Mouse (Mus musculus) frontal cortex, adult (tissue): Measurements from ENCODE around the gene Ubp1.
"Not testable (repeated sequence)": the region's sequence is repeated elsewhere in the genome, so short reads cannot be mapped to it uniquely, and the experiment has no call there.

Experiments used
- ATAC-seq: cut with Nextera tagmentation; 2 replicates; pipeline ENCODE4 v1.9.2; 2017; ENCODE audit warnings: mild to moderate bottlenecking, moderate library complexity, mixed read lengths; ENCODE audit not compliant: low TSS enrichment

Gene Ubp1

DNA sequence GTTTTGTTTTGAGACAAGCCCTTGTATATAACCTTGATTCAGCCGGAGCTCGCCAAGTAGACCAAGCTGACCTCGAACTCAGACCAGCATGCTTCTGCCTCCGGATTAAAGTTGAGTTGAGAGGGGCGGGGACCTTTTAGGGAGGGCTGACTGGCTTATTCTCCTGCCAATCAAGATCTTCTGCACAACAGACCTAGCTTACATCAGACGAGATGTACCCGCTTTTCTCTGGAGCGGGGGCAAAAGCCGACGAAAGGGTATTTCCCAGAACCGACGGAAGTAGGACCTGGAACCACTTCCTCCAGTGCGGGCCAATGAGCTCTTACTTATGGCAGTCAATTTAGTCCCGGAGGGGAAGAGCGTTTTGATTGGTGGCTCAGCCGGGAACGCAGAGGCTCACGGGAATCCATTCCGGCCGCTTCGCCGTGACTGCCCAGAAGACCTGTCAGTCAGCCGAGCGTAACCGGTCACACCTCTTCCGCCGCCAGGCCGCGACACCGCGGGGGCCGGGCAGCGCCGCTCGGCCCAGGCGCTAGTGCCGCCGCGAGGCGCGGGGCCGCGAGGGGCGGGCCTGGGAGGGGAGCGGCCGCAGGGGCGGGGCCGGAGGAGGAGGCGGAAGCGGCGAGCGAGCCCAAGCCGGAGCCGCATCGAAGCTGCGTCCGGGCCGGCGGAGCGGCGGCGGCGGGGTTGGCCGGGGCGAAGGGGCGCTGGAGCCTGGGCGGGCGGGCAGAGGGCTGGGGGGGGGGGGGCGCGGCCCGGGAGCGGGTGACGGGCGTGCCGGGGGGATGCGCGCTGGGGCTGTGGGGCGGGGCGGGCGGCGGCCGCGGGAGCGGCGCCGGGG lies at the start of gene Ubp1:
TSS of gene Ubp1 (plus strand) at position 401 of the 841 bp plus-strand sequence.
- ATAC-seq: peak; percentile 95

DNA sequence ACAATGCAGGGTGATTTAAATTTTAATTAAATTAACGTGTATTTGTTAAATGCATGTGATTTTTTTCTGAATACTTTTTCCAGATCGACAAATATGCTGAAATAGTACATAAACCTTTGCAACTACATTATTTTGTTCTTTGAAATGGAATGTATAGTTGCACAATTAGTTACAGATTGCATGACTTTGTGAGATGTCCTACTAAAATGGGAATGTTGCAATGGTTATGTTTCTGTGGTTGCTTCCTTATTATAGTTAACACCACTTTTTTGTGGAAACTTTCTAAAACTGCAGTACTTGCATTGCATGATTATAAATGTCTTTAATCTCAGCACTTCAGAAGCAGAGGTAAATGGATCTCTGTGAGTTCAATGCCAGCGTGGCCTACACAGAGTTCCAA lies 35.8 kb upstream of the Ubp1 start:
- no peak for ATAC-seq

DNA sequence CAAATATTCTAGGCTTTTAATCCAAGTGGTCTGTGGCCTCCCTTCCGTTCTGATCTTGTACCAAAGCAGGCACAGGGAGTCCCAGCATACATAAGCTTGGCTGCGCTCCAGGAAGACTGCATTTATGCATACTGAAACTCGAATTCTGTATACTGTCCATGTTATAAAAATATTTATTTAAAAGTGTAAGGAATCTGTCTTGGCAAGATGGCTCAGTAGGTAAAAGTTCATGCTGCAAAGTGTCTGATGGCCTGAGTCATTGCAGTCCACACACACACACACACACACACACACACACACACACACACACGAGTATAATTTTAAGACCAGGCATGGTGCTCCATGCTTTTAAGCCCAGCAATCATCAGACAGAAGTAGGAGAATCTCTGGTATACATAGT lies 27.6 kb upstream of the Ubp1 start:
- ATAC-seq: no peak

DNA sequence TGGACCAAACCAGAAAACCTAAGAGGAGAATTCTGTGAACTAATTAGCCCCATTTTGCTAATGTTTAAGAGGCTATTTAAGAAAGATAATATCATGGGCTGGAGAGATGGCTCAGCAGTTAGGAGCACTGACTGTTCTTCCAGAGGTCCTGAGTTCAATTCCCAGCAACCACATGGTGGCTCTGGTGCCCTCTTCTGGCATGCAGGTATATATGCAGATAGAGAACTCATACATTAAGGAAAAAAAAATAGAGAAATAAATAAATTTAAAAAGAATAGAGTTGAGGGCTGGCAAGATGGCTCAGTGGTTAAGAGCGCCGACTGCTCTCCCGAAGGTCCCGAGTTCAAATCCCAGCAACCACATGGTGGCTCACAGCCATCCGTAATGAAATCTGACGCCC lies 26.4 kb upstream of the Ubp1 start:
- not testable (repeated sequence) for ATAC-seq

DNA sequence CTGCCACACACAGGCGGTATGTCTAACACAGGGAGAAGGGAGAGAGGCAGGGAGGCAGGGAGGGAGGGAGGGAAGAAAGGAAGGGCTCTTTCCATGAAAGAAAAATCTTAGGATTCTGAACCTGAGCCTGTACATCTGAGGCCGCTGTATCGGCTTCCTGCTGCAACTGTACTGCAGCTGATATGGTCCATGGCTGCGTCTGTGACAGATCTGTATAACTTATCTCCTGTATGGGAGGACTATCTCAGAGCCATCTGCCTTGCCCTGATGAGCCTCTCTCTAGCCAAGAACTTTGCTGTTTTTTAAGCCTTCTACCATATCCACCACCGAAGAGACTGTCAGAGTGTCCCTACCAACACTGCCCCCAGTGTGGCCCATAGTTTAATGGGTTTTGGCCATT lies 14.9 kb upstream of the Ubp1 start:
- ATAC-seq: no peak

DNA sequence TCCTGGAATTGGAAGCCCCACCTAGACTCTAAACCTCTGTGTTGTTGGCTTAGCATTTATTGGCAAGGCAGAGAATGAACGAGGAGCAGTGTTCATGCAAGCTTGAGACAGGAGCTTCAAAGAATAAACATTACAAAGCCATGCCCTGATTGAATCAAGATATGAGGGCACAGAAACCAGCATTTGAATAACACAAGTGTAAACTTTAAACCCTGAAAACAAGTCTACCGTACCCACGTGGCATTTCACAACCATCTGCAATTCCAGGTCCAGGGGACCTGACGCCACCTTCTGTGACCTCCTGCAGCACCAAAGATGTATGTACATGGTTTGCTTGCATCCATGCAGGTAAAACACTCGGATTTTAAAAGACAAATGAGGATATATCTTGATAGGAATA lies 8.1 kb upstream of the Ubp1 start:
- no peak for ATAC-seq

DNA sequence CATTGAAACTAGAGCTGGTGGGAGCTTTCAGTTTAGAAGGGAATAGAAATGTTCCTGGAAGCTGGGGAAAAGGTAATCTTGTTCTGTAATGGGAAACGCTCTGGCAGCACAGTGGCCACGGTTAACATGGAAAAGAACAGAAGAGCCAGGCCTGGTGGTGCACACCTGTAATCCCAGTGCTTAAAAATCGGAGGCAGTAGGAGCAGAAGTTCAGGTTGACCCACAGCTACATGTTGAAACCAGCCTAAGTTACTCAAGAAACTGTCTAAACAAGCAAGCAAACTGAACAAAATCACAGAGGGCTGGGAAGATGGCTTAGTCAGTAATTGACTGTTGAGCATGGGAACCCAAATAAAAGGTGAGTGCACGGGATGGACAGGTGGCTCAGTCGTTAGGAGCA lies 5.9 kb upstream of the Ubp1 start:
- ATAC-seq: no peak

DNA sequence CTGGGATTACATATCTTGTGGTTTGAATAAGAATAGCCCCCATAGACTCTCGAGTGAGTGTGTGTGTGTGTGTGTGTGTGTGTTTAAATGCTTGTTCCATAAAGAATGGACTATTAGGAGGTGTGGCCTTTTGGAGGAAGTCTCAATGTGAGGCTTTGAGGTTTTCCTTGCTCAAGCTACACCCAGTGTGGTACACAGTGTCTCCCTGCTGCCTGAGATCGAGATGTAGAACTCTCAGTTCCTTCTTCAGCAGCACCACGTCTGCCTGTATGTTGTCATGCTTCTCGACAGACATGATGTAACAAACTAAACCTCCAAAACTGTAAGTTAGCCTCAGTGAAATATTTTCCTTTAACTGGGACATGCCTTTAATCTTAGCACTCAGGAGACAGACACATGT lies 2.1 kb upstream of the Ubp1 start:
- no peak for ATAC-seq

DNA sequence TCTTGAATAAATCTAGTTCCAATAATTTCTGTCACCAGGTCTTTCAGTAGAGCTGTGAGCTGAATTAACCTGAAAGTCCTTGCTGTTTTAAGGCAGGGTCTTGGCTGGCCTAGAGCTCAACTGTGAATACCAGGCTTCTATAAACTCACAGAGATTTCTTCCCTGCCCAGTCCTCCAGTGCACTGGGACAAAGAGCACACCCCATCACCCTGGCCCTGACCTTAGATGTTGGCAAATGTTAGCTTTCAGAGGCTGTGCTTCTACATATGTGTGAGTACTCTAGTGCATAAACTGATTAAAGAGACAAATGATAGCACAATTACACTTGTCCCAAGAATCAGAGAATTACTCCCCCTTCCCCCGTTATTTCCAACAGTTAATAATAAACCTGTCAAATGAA lies 1.1 kb upstream of the Ubp1 start:
- ATAC-seq: no peak

DNA sequence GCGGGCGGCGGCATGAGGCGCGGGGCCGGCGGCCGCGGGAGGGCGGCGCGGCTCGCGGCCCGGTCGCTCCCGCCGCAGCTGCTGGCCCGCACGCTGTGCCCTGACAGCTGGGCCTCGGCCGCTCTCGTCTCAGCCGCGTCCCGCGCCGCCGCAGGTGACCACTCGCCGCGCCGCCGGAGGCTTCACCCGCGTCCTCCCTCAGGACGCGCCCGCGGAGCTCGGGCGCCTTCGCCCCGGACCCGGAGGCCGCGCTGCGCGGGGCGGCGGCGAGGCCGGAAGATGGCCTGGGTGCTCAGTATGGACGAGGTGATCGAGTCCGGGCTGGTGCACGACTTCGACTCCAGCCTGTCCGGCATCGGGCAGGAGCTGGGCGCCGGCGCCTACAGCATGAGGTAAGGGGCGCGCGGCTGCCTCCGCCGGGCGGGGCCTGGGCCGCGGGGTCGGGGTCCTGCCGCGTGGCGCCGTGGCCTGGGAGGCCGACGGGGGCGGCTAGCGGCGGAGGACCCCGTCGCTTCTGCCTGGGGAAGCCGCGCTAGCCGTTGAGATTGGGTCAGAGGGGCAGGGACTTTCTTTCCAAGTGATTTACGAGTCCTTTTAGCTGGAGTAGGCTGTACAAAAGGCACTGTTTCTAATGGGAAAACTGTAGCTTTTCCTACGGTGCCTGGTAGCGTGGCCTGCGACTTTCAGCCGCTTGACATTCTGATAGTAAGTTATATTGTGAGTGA lies 803 bp downstream of the Ubp1 start:
- no peak for ATAC-seq

DNA sequence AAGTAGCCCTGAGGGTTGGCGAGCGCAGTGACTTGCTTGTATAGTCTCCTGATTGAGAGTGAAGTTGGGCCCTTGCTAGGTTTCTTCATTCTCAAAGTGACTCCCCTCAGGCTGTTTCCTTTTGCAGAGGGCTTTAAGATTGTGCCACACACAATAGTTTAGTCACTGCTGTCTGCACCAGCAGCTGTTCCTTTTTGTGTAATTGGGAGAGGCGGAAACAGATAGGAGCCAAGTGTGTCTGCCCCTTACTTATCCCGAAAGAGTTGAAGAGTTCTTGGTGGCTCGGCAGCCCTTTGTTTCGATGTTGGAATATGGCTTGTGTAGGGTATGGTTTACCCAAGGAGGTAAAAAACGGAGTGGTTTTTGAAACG lies 1.4 kb downstream of the Ubp1 start:
- no peak for ATAC-seq

DNA sequence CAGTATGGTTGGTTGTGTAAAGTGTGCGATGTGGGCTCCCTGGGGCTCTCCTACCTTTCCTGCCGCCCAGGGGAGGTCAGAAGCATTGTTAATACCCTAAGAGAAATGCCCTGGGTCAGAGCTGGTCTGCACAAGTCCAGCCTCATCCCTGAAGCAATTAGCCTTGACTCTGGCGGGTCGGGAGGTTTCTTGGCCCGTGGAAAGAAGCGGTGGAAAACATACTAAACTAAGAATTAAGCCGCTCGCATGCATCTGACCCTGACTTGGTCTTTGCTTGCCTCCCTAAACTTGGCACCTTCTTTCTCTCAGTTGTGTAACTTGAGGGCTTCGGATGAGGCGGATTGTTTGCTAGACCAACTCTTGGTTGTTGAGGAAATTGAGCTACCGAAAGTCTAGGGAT lies 1.8 kb downstream of the Ubp1 start:
- no peak for ATAC-seq

DNA sequence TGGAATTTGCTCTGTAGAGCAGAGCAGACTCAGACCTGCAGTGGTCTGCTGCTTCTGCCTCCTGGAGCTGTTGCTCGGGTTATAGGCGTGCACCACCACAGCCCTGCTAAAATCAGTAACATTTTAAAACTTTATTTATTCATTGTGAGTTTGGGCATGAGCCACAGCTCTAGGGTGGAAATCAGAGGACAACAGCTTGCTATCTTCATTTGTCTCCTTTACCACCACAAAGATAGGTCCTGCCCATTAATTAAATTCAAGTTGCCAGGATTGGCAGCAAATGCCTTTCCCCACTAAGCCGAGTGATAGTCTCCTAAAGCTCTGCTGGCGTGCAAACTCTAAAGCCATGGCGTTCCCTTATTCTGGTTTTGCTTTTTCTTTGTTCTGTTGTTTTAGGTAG lies 4.9 kb downstream of the Ubp1 start:
- no peak for ATAC-seq

DNA sequence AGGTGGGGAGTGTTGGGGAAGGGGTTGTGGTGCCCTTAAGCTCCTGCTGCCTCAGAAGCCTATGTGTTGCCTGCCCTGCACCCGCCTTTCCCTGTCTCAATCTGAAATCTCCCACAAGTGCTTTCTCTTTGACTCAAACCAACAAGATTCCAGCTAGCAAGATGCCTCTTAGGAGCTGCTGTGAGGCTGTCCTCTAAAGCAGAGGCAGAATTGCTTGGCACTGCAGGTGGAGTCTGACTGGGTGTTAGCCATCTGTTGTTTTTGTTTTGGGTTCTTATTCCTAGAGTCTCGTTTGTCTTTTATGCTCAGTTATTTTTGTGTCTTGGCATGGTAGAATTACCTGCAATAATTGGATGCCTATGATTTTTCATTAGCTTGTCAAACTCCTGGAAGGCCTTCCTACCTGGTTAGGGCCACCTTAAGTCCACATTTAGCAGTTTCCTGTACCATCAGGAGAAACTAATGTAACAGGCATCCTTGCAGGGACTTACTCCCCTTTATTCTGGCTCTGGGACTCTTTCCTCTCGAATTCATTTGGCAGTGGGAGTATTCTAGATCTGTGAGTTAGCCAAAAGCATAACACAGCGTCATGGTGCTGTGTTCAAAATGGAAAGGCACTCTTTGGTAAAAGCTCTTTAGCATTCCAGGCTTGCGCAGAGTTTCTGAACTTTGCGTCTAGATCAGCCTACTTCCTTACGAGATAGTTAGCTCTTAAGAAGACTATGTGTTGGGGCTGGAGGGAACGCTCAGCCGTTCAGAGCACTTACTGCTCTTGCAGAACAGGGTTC lies 8.5 kb downstream of the Ubp1 start:
- peak; percentile 69 for ATAC-seq

DNA sequence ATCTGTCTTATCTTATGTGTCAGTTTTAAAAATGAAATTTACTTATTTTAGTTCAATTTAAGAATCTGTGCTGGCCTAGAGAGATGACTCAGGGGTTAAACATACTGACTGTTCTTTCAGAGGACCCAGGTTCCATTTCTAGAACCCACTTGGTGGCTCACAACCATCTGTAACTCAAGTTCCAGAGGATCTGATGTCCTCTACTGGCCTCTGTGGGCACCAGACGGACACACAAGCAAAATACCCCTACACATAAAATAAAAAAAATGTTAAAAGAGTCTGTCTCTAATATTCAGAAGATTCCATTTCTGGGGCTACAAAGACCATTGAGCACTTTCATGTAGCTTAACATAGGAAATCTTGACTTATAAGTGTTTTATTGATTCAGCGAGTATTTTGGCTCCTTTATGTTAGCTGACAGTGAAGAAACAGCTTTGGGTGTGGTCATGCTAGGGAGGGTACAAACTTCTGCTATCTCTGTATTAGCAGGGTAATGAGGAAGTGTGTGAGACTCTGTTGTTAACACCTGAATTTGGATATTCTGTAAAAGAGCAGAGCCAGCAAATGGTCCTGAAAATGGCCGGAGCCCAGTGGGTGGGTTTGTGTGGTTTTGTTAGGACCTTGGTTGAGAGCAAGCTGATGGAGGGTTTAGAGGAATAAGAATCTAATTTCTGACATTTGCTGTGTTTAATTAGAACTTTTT lies 10.5 kb downstream of the Ubp1 start:
- ATAC-seq: no peak

DNA sequence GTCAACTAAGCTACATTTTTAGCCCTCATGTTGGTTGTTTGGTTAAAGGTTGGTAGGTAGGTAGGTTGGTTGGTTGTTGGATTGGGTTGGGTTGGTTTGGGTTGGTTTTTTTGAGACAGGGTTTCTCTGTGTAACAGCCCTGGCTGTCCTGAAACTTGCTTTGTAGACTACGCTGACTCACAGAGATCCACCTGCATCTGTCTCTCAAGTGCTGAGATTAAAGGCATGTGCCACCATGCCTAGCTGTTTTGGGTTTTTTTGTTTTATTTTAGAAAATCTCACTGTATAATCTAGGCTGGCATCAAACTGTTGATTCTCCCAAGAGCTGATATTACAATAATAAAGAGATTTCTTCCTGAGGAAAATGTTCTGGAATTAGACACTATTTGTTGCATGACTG lies 12.6 kb downstream of the Ubp1 start:
- ATAC-seq: no peak

DNA sequence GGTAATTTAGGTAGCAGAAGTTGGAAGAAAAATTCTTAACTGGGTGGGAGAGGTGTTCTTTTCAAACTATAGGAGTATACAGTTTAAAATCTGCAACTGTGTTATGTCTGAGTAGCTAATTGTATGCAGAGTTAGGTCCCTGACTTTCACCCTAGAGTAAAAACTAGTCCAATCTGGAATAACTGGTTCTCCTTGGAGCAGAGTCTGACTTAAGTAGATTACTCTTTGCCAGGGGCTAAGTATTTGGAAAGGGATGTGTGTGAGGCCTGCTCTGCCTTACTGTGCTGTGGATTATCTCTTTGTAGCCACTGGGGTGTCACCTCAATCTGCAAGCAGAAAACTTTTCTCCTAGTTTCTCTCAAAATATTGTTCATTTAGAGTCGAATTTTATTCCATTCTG lies 16.5 kb downstream of the Ubp1 start:
- no peak for ATAC-seq

DNA sequence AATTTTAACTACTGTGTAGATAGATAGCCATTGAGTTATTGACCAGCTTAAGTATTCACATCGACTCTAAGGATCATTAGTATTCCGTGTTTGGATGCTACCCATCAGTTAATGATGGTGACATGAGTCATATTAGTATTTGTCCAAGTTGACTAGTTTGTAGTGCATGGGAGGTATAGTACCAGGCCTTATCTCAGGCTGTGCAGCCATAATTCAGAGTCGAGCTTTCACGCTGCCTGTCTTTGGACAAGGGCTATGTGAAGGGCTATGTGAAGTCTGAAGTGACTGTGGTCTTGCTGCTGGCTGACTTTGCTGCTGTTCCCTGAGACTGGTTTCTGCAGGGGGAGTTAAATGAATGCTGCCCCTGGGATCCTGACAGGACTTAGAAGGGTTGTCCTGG lies 27.0 kb downstream of the Ubp1 start:
- ATAC-seq: no peak

DNA sequence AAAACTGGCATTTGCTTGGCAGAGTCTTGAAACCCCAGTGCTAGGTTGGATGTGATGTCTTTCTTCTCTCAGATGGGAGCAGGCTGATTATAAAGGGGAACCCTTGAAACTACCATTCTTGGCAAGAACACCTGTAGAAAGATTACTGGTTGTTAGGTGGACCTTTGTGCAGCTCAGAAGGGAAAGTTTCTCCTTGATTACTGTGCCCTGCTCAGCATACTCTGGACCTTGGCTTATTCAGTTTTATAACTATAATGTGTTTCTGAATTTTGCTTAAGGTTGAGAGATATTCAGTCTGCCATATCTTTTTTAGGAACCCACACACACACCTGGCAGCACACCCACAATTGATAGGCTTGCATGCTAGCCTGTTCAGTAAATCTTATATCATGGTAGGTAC lies 33.0 kb downstream of the Ubp1 start:
- peak; percentile 53 for ATAC-seq

DNA sequence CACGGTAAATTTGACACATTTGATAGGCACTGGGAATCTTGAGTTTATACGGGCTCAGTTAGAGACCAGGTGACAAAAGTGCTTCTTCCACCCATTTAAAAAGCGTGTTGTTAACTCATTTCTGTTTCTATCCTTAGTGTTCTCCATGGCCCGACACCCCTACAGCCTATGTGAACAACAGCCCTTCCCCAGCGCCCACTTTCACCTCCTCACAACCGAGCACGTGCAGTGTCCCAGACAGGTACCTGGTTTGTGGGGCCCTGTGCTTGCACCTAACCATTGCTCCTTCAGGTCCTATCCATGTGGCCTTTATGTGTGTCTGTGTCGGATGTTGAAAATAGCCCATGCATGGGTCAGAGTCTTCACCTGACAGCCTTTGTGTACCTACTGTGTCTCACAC lies 33.7 kb downstream of the Ubp1 start:
- ATAC-seq: no peak

DNA sequence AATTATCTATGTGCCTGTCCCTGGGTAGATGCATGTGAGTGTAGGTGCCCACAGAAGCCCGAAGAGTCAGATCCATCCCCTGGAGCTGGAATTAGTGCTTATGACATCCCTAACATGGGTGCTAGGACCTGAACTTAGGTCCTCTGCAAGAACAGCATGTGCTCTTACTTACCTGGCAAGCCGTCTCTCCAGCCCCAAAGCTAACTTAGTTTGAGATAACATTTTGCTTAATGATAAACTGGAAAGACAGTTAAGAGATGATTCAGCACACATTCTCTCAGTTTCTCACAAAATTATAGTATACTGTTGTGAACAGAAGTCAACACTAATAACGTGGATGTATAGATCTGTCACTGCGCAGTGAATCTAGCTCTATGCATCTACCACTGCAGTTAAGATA lies 36.1 kb downstream of the Ubp1 start:
- ATAC-seq: no peak

DNA sequence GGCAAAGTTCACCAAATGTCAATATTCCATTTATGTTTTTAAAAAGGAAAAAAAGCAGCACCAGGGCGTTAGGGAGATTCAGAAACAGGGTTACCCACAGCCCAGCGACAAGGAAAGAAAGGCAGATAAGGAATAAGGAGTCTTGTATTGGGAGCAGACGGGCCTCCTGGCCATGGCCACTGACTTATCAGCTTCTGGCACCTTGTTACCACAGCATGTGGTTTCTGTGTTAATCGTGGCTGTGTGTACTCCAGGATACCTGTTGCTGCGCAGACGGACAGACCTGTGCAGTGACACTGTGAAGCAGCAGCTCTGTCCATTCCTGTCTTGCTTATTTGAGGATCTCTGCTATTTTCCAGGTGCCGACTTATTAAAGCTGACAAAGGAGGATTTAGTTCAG lies 38.2 kb downstream of the Ubp1 start:
- ATAC-seq: no peak
